Mouse (Mus musculus) layer of hippocampus, adult 2 months (tissue): ENCODE results near the gene Col12a1. TPM values are rescaled to one million over a fixed set of nuclear protein-coding genes. Genes with fewer than 3 reads are reported as not detected.

ENCODE experiments used
- DNase-seq, 2 experiments: peaks; one replicate each; pipeline ENCODE4 v3.0.0; 2022; ENCODE audit warnings: low spot score in 2 of 2
- H3K27ac ChIP-seq: fragments of 200-600 bp; 2 replicates; pipeline ENCODE4 v1.8.1; 2022
- H3K4me3 ChIP-seq: fragments of 200-600 bp; 2 replicates; pipeline ENCODE4 v1.8.1; 2022; ENCODE audit warnings: mild to moderate bottlenecking
- CTCF ChIP-seq: fragments of 200-600 bp; conservative IDR thresholded peaks from 2 replicates; pipeline ENCODE4 v1.8.1; 2022; ENCODE audit warnings: antibody characterized with exemption, mild to moderate bottlenecking, moderate library complexity
- total RNA-seq, 2 experiments: library from RNA; stranded (reverse); gene quantifications; 2 replicates each; pipeline ENCODE4 v1.2.3; 2021

Gene Col12a1
- total RNA-seq, 2 experiments from 2014 or later: 6.6 to 7.8 TPM

- H3K27ac ChIP-seq: no peak overlapping the region
- H3K4me3 ChIP-seq: no peak overlapping the region
- TF ChIP-seq CTCF: no peak
- no peak for DNase-seq
Measured at GRCm38 (mm10) chr9:79608062-79608531, 110.5 kb downstream of the Col12a1 start.

- Histone ChIP-seq H3K4me3 (no peak overlapping the region), H3K27ac (no peak overlapping the region)
- TF ChIP-seq CTCF: no peak
- no peak for DNase-seq
Measured at GRCm38 (mm10) chr9:79606122-79606521, 112.5 kb downstream of the Col12a1 start.

GRCm38 (mm10) chr9:79605722-79606121 lies 112.9 kb downstream of the Col12a1 start:
- no peak for TF ChIP-seq CTCF
- Histone ChIP-seq H3K4me3 (no peak overlapping the region), H3K27ac (no peak overlapping the region)
- no peak for DNase-seq

GRCm38 (mm10) chr9:79604546-79604945 lies 114.1 kb downstream of the Col12a1 start:
- no peak overlapping the region for H3K27ac ChIP-seq
- no peak overlapping the region for H3K4me3 ChIP-seq
- TF ChIP-seq CTCF: no peak
- DNase-seq: no peak

GRCm38 (mm10) chr9:79603448-79603847 lies 115.2 kb downstream of the Col12a1 start:
- no peak overlapping the region for H3K27ac ChIP-seq
- TF ChIP-seq CTCF: no peak

GRCm38 (mm10) chr9:79600237-79600570 lies 118.4 kb downstream of the Col12a1 start:
- DNase-seq: no peak
- no peak overlapping the region for H3K27ac ChIP-seq
- no peak overlapping the region for H3K4me3 ChIP-seq
- TF ChIP-seq CTCF: no peak

More at GRCm38 (mm10) chr9:79603448-79603847, 115.2 kb downstream of the Col12a1 start:
- H3K4me3 ChIP-seq: no peak overlapping the region
- DNase-seq: no peak

GRCm38 (mm10) chr9:79599395-79600236 lies 119.0 kb downstream of the Col12a1 start:
- Histone ChIP-seq H3K4me3 (no peak overlapping the region; the same call in 1 of the 2 replicates), H3K27ac (peak overlapping the region; percentile 32; the same call in 1 of the 2 replicates)
- TF ChIP-seq CTCF: no peak
- DNase-seq: no peak

GRCm38 (mm10) chr9:79598578-79598977 lies 120.1 kb downstream of the Col12a1 start:
- no peak for DNase-seq
- no peak overlapping the region for H3K27ac ChIP-seq
- no peak for TF ChIP-seq CTCF
- H3K4me3 ChIP-seq: no peak overlapping the region

GRCm38 (mm10) chr9:79586415-79587195 lies 132.0 kb downstream of the Col12a1 start:
- no peak for DNase-seq
- no peak for TF ChIP-seq CTCF
- no peak overlapping the region for H3K27ac ChIP-seq
- H3K4me3 ChIP-seq: no peak overlapping the region

- no peak for TF ChIP-seq CTCF
- H3K4me3 ChIP-seq: no peak overlapping the region
- no peak overlapping the region for H3K27ac ChIP-seq
- DNase-seq: no peak
Measured at GRCm38 (mm10) chr9:79566838-79567237, 151.8 kb downstream of the Col12a1 start.

- no peak overlapping the region for H3K4me3 ChIP-seq
- DNase-seq: no peak
- no peak overlapping the region for H3K27ac ChIP-seq
- TF ChIP-seq CTCF: no peak
Measured at GRCm38 (mm10) chr9:79553297-79553696, 165.3 kb downstream of the Col12a1 start.

Other genes starting within 250 kb of the Col12a1 start
- 100 to 1,000 TPM; 305 to 312 TPM for gene Cox7a2, start 41.0 kb upstream of the Col12a1 start, total RNA-seq
- gene Tmem30a, start 74.7 kb upstream of the Col12a1 start, total RNA-seq: 100 to 1,000 TPM; 235 to 247 TPM